ENCODE assay signal across 8 mouse cellular contexts in genomic region chr7:138840594-138841021, GRCm38 (mm10). TPM values are rescaled to one million over a fixed set of nuclear protein-coding genes. Genes with fewer than 3 reads are reported as not detected.
DNase-seq lines count a peak whose midpoint lies in the region; ATAC-seq lines count a peak whose summit lies in the region.

No protein-coding gene starts in this region.

- H3K4me3 ChIP-seq in embryonic facial prominence, embryonic 13.5 days, result no peak overlapping the region
- H3K4me3 ChIP-seq in liver, embryonic 13.5 days (replicated peaks), result no peak overlapping the region

- ATAC-seq in embryonic facial prominence, embryonic 13.5 days (ENCODE audit: insufficient number of reproducible peaks, insufficient read depth, low FRiP score, low TSS enrichment, low read depth), result peak; percentile 43; the same call in 1 of the 2 replicates
- ATAC-seq in liver, embryonic 13.5 days (ENCODE audit: low read depth), result no peak

- H3K9ac ChIP-seq in embryonic facial prominence, embryonic 13.5 days, result peak overlapping the region; percentile 55; the same call in 1 of the 2 replicates
- H3K9ac ChIP-seq in liver, embryonic 13.5 days, result no peak overlapping the region

- DNase-seq in CD8-positive naive resting alpha-beta T cell, adult 2 months (ENCODE audit: low read depth in 2 of 2, low spot score in 2 of 2), result peak; percentile 44 to 63
- peak; percentile 75 for DNase-seq in adrenal gland, postnatal 25 days
- DNase-seq in heart, adult 8-10 months (ENCODE audit: low spot score), result peak; percentile 78
- peak; percentile 84 for DNase-seq in kidney, postnatal 14 days
- peak; percentile 40 for DNase-seq in liver, embryonic 13.5 days
- peak; percentile 49 for DNase-seq in retina, adult 2 months (ENCODE audit: low read depth, low spot score)
- peak; percentile 41 to 47 for DNase-seq in thymus, postnatal 36 days

- WGBS in embryonic facial prominence, embryonic 13.5 days, result 20% methylated on average over 4 of the region's 4 CpGs
- WGBS in liver, embryonic 13.5 days (ENCODE audit: insufficient replicate concordance), result 58% methylated on average over 4 of the region's 4 CpGs

- H3K27me3 ChIP-seq in embryonic facial prominence, embryonic 13.5 days, result no peaks in the 10 kb centered on the region
- H3K27me3 ChIP-seq in liver, embryonic 13.5 days, result no peaks in the 10 kb centered on the region

- H3K4me2 ChIP-seq in embryonic facial prominence, embryonic 13.5 days, result no peak overlapping the region
- H3K4me2 ChIP-seq in liver, embryonic 13.5 days, result no peak overlapping the region

- H3K9me3 ChIP-seq in embryonic facial prominence, embryonic 13.5 days, result no peaks in the 10 kb centered on the region
- no peaks in the 10 kb centered on the region for H3K9me3 ChIP-seq in liver, embryonic 13.5 days (replicated peaks)

- H3K36me3 ChIP-seq in embryonic facial prominence, embryonic 13.5 days, result peaks cover 13% of the 10 kb centered on the region
- H3K36me3 ChIP-seq in liver, embryonic 13.5 days, result no peaks in the 10 kb centered on the region

- peaks cover 27% of the 10 kb centered on the region for H3K4me1 ChIP-seq in embryonic facial prominence, embryonic 13.5 days
- peaks cover 23% of the 10 kb centered on the region for H3K4me1 ChIP-seq in liver, embryonic 13.5 days (replicated peaks)

- H3K27ac ChIP-seq in embryonic facial prominence, embryonic 13.5 days, result peak overlapping the region; percentile 83
- H3K27ac ChIP-seq in liver, embryonic 13.5 days, result no peak overlapping the region

RNA-seq across cellular contexts. Expression of gene Ppp2r2d, which starts 5.3 kb away (rescaled TPM):
- total RNA-seq in adrenal gland, postnatal 25 days (2021), result 66.1 and 74.6 TPM in 2 replicates
- polyA plus RNA-seq in embryonic facial prominence, embryonic 13.5 days (2015; fragmentation: Nextera tagmentation; extraction: Ambion mirVana), result 40.0 and 45.5 TPM in 2 replicates
- total RNA-seq in heart, adult 8-10 months (2022), result 10 to 100 TPM; 35.5 to 40.4 (median 37.9) TPM
- 18.0 and 18.3 TPM in 2 replicates for polyA plus RNA-seq in liver, embryonic 13.5 days (2015; fragmentation: Nextera tagmentation; extraction: Ambion mirVana)

RNA-seq across cellular contexts. Expression of gene Mapk1ip1, which starts 5.5 kb away (rescaled TPM):
- 29.6 and 32.1 TPM in 2 replicates for total RNA-seq in adrenal gland, postnatal 25 days (2021)
- polyA plus RNA-seq in embryonic facial prominence, embryonic 13.5 days (2015; fragmentation: Nextera tagmentation; extraction: Ambion mirVana), result 14.5 and 15.2 TPM in 2 replicates
- 10 to 100 TPM; 16.6 to 26.6 (median 20.8) TPM for total RNA-seq in heart, adult 8-10 months (2022)
- 3.3 and 3.8 TPM in 2 replicates for polyA plus RNA-seq in liver, embryonic 13.5 days (2015; fragmentation: Nextera tagmentation; extraction: Ambion mirVana)
